Mouse (Mus musculus): ENCODE data around the gene Agfg2. TPM values are rescaled to one million over a fixed set of nuclear protein-coding genes. Genes with fewer than 3 reads are reported as not detected.
"Not testable (repeated sequence)": the region's sequence is repeated elsewhere in the genome, so short reads cannot be mapped to it uniquely, and the experiment has no call there.

Gene Agfg2
- polyA plus RNA-seq, 1 experiment: 16.5 TPM

GRCm38 (mm10) chr5:137629306-137629721 is 55.2 kb downstream of the Agfg2 start:
- Histone ChIP-seq H3K4me3 (ENCODE audit: extremely low read depth, insufficient read depth, insufficient read length) (peak overlapping the region; percentile 78), H3K36me3 (ENCODE audit: control insufficient read depth, insufficient read depth, low read length) (peaks cover 8% of the 10 kb centered on the region), H3K4me1 (ENCODE audit: control insufficient read depth, insufficient read depth, insufficient read length) (peaks cover 11% of the 10 kb centered on the region; the same call in 1 of the 2 replicates), H3K27ac (ENCODE audit: insufficient read depth, low read length) (peak overlapping the region; percentile 93), H3K27me3 (ENCODE audit: control insufficient read depth, insufficient read depth, low read length) (no peaks in the 10 kb centered on the region)
- under 1% methylated on average over 23 of the region's 23 CpGs for WGBS
- peak in 1 of 2 experiments; percentile 78 for DNase-seq (ENCODE audit: low read depth in 1 of 2, low spot score in 2 of 2)
- no peak for TF ChIP-seq CTCF (IDR thresholded peaks at IDR 0.05; ENCODE audit: extremely low read depth, insufficient read depth, insufficient read length, insufficient replicate concordance)
- TF ChIP-seq POLR2A (IDR thresholded peaks at IDR 0.05; ENCODE audit: low read depth, low read length): no peak

GRCm38 (mm10) chr5:137628498-137629305 is 55.8 kb downstream of the Agfg2 start, which contains the start of the genes Fbxo24, Lrch4 and Gm20605:
Gene Fbxo24 (minus strand): TSS chr5:137629002.
Gene Lrch4 (plus strand): TSS chr5:137629121.
Gene Gm20605 (plus strand): TSS chr5:137629175.
- under 1% methylated on average over 46 of the region's 46 CpGs for WGBS
- Histone ChIP-seq H3K27me3 (ENCODE audit: control insufficient read depth, insufficient read depth, low read length) (no peaks in the 10 kb centered on the region), H3K36me3 (ENCODE audit: control insufficient read depth, insufficient read depth, low read length) (peaks cover 3% of the 10 kb centered on the region), H3K4me1 (ENCODE audit: control insufficient read depth, insufficient read depth, insufficient read length) (peaks cover 13% of the 10 kb centered on the region; the same call in 1 of the 2 replicates), H3K4me3 (ENCODE audit: extremely low read depth, insufficient read depth, insufficient read length) (peak within 1 kb of the TSS; percentile 78), H3K27ac (ENCODE audit: insufficient read depth, low read length) (peak within 1 kb of the TSS; percentile 95)
- DNase-seq (ENCODE audit: low read depth in 1 of 2, low spot score in 2 of 2): peak; percentile 99 to 100
- no peak for TF ChIP-seq CTCF (IDR thresholded peaks at IDR 0.05; ENCODE audit: extremely low read depth, insufficient read depth, insufficient read length, insufficient replicate concordance)
- TF ChIP-seq POLR2A (IDR thresholded peaks at IDR 0.05; ENCODE audit: low read depth, low read length): peak; percentile 97

GRCm38 (mm10) chr5:137627991-137628390 is 56.5 kb downstream of the Agfg2 start:
- Histone ChIP-seq H3K4me1 (ENCODE audit: control insufficient read depth, insufficient read depth, insufficient read length) (peaks cover 13% of the 10 kb centered on the region; the same call in 1 of the 2 replicates), H3K4me3 (ENCODE audit: extremely low read depth, insufficient read depth, insufficient read length) (peak overlapping the region; percentile 72), H3K27me3 (ENCODE audit: control insufficient read depth, insufficient read depth, low read length) (no peaks in the 10 kb centered on the region), H3K27ac (ENCODE audit: insufficient read depth, low read length) (peak overlapping the region; percentile 95), H3K36me3 (ENCODE audit: control insufficient read depth, insufficient read depth, low read length) (no peaks in the 10 kb centered on the region)
- no peak for TF ChIP-seq POLR2A (IDR thresholded peaks at IDR 0.05; ENCODE audit: low read depth, low read length)
- no peak for TF ChIP-seq CTCF (IDR thresholded peaks at IDR 0.05; ENCODE audit: extremely low read depth, insufficient read depth, insufficient read length, insufficient replicate concordance)
- WGBS: under 1% methylated on average over 9 of the region's 9 CpGs
- no peak for DNase-seq (ENCODE audit: low read depth in 1 of 2, low spot score in 2 of 2)

- H3K27me3 ChIP-seq (ENCODE audit: control insufficient read depth, insufficient read depth, low read length): no peaks in the 10 kb centered on the region
- WGBS: 39% methylated on average over 11 of the region's 11 CpGs
- H3K36me3 ChIP-seq (ENCODE audit: control insufficient read depth, insufficient read depth, low read length): no peaks in the 10 kb centered on the region
- TF ChIP-seq CTCF (IDR thresholded peaks at IDR 0.05; ENCODE audit: extremely low read depth, insufficient read depth, insufficient read length, insufficient replicate concordance) (no peak), POLR2A (IDR thresholded peaks at IDR 0.05; ENCODE audit: low read depth, low read length) (no peak)
- H3K4me1 ChIP-seq (ENCODE audit: control insufficient read depth, insufficient read depth, insufficient read length): peaks cover 3% of the 10 kb centered on the region; the same call in 1 of the 2 replicates
- no peak overlapping the region for H3K4me3 ChIP-seq (ENCODE audit: extremely low read depth, insufficient read depth, insufficient read length)
- H3K27ac ChIP-seq (ENCODE audit: insufficient read depth, low read length): peak overlapping the region; percentile 16; the same call in 1 of the 2 replicates
- no peak for DNase-seq (ENCODE audit: low read depth in 1 of 2, low spot score in 2 of 2)
Measured at GRCm38 (mm10) chr5:137623937-137624530, 60.5 kb downstream of the Agfg2 start.

GRCm38 (mm10) chr5:137615347-137615746 is 69.2 kb downstream of the Agfg2 start:
- TF ChIP-seq POLR2A (IDR thresholded peaks at IDR 0.05; ENCODE audit: low read depth, low read length): no peak
- no peak for TF ChIP-seq CTCF (IDR thresholded peaks at IDR 0.05; ENCODE audit: extremely low read depth, insufficient read depth, insufficient read length, insufficient replicate concordance)
- 83% methylated on average over 7 of the region's 7 CpGs for WGBS
- no peaks in the 10 kb centered on the region for H3K27me3 ChIP-seq (ENCODE audit: control insufficient read depth, insufficient read depth, low read length)
- H3K4me1 ChIP-seq (ENCODE audit: control insufficient read depth, insufficient read depth, insufficient read length): peaks cover 9% of the 10 kb centered on the region; the same call in 1 of the 2 replicates
- no peak for DNase-seq (ENCODE audit: low read depth in 1 of 2, low spot score in 2 of 2)
- no peak overlapping the region for H3K4me3 ChIP-seq (ENCODE audit: extremely low read depth, insufficient read depth, insufficient read length)
- H3K36me3 ChIP-seq (ENCODE audit: control insufficient read depth, insufficient read depth, low read length): no peaks in the 10 kb centered on the region
- H3K27ac ChIP-seq (ENCODE audit: insufficient read depth, low read length): no peak overlapping the region

GRCm38 (mm10) chr5:137614921-137615320 is 69.6 kb downstream of the Agfg2 start:
- not testable (repeated sequence) for DNase-seq (ENCODE audit: low read depth in 1 of 2, low spot score in 2 of 2)

More at GRCm38 (mm10) chr5:137614921-137615320, 69.6 kb downstream of the Agfg2 start:
- H3K36me3 ChIP-seq (ENCODE audit: control insufficient read depth, insufficient read depth, low read length); H3K27ac ChIP-seq (ENCODE audit: insufficient read depth, low read length); H3K27me3 ChIP-seq (ENCODE audit: control insufficient read depth, insufficient read depth, low read length); H3K4me3 ChIP-seq (ENCODE audit: extremely low read depth, insufficient read depth, insufficient read length): not testable (repeated sequence)
- 89% methylated on average over 2 of the region's 2 CpGs for WGBS
- H3K4me1 ChIP-seq (ENCODE audit: control insufficient read depth, insufficient read depth, insufficient read length): peaks cover 13% of the 10 kb centered on the region; the same call in 1 of the 2 replicates
